Mouse (Mus musculus) G1E-ER4 (cell line): Measurements from ENCODE around the gene Pdgfra. TPM values are rescaled to one million over a fixed set of nuclear protein-coding genes. Genes with fewer than 3 reads are reported as not detected.

Experiments used
- GATA1 ChIP-seq: IDR thresholded peaks from one replicate; pipeline ENCODE4 v1.8.0; 2012; ENCODE audit warnings: low read length, inconsistent platforms
- polyA plus RNA-seq: library from polyadenylated mRNA; stranded (reverse); fragments of >175 nt; gene quantifications from 2 replicates; pipeline ENCODE4 v1.2.3, GENCODE M21; 2012

Gene Pdgfra
- polyA plus RNA-seq = not detected in 2 replicates

DNA sequence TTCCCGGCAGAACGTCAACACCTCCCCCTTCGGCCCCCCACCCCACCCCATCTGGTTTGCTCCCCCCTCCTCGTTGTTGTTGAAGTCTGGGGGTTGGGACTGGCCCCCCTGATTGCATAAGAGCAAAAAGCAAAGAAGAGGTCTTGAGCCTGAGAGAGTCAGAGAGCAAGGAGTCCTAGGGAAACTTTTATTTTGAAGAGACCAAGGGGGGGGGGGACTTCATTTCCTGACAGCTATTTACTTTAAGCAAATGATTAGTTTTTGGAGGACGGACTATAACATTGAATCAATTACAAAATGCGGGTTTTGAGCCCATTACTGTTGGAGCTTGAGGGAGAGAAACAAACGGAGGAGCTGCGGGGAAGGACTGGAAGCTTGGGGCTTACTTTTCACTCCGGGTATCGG, at the start of gene Pdgfra:
Pdgfra (plus strand) TSS at position 272 of the 405 bp plus-strand sequence.
- TF ChIP-seq GATA1 = no peak

DNA sequence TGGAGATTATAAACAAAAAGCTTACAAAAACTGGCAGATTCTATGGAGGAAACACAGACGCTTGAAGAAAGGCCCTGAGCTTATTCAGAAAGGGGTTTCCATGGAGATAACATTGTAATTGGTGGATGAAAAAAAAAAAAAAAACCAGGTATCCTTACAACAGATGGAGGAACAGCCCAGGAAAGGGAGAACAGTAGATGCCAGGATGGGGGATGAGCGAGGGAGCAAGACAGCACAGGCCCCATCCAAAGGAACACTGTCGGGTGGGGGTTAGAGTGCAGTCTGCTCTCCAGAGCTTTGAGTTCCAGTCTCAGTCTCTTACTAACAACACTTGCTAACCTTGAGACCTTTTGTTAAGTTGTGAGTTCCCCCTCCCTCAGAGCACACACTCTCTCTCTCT, 45.6 kb upstream of the Pdgfra start:
- no peak for TF ChIP-seq GATA1

- no peak for TF ChIP-seq GATA1
Observed at GRCm38 (mm10) chr5:75109368-75109767, 42.7 kb upstream of the Pdgfra start.

DNA sequence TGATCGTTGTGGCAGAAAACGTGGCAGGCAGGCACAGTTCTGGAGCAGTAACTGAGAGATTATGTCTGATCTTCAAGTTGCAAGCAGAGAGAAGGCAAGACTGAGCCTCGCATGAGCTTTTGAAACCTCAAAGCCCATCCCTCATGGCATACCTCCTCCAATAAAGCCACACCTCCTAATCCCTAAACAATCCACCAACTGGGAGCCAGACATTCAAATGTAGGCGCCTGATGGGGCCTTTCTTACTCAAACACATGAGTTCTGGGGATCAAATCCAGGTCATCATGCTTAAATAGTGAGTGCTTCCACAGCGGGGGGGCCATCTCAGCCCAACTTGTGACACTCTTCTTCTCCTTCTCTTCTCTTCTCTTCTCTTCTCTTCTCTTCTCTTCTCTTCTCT, 40.3 kb upstream of the Pdgfra start:
- no peak for TF ChIP-seq GATA1

GRCm38 (mm10) chr5:75118840-75119239, 33.3 kb upstream of the Pdgfra start:
- TF ChIP-seq GATA1 = no peak

- no peak for TF ChIP-seq GATA1
Observed at GRCm38 (mm10) chr5:75121646-75122045, 30.4 kb upstream of the Pdgfra start.

DNA sequence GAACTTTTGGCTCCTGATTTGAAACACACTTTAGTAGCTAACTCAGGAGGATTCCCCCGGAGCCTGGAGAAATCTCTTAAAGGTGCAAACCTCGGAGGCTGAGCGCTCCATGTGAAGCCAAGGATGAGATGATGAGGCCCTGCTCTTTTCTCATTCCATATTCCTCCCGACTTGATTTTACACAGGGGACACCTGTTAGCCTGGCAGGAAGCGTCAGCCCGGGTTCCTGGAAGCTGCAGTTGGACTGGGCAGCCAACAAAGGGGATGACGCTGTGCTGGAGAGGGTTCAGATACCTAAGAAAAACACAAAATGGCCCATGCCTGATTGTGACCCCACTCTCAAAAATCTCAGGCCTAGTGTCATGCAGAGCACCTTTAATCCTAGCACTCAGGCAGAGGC, 17.4 kb upstream of the Pdgfra start:
- TF ChIP-seq GATA1 = no peak

- TF ChIP-seq GATA1 = no peak
Observed at GRCm38 (mm10) chr5:75143092-75143491, 9.0 kb upstream of the Pdgfra start.

- TF ChIP-seq GATA1 = no peak
Observed at GRCm38 (mm10) chr5:75143767-75144166, 8.3 kb upstream of the Pdgfra start.

- TF ChIP-seq GATA1 = no peak
Observed at GRCm38 (mm10) chr5:75145341-75145740, 6.8 kb upstream of the Pdgfra start.

DNA sequence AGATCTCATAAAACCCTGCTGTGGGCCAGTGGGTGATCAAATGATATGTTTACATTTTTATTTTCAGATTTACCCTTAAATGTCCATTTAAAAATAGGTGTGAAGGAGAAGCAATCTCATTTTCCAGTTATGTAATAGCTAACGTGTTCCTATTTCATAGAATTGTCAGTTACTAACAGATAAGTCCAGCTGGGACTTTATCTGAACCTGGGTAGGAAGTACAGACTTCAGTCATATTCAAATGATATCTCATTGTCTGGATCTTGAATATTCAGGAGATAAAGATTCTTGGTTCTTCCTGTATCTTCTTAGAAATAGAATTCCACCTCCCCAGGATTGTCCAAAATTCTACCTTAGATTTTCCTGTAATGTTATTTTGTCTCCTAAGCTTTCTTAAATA, 5.6 kb upstream of the Pdgfra start:
- TF ChIP-seq GATA1 = no peak

DNA sequence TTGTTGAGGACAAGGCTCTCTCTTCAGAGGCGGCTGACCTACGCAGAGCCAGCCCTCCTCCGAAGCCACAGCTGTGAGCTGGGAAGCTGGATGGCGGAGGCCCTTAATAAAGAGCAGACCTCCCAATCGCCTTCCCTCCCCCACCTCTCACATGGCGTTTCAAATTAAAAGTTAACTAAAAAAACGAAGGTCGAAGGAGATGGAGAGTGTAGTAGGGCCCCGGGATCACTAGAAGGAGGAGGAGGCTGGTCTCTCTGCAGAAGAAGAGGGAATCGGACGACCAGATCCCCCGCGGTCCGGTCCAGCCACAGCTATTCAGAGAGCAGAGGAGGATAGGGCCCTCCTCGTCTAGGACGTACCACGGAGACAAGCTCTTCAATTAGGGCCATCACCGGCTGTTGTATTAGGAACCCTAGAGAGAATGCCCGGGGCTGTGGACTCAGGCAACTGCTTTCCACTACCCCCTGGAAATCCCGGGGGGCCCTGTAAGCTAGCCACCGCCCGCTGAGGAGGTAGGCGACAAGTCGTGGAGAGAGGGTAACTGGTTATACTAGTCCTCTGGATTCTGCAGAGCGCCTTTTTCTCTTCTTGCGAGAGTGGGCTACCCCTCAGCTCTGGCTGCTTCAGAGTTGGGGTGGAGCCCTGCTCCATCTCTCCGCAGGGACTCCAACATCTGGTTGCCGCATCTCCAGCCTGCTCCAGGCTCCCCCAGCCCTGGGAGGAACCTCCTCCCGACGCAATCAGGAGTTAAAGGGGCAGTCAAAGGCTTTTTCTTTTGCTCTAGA, 3.6 kb upstream of the Pdgfra start:
- TF ChIP-seq GATA1 = no peak

GRCm38 (mm10) chr5:75149380-75149779, 2.7 kb upstream of the Pdgfra start:
- no peak for TF ChIP-seq GATA1

- no peak for TF ChIP-seq GATA1
Observed at GRCm38 (mm10) chr5:75149880-75150279, 2.2 kb upstream of the Pdgfra start.

DNA sequence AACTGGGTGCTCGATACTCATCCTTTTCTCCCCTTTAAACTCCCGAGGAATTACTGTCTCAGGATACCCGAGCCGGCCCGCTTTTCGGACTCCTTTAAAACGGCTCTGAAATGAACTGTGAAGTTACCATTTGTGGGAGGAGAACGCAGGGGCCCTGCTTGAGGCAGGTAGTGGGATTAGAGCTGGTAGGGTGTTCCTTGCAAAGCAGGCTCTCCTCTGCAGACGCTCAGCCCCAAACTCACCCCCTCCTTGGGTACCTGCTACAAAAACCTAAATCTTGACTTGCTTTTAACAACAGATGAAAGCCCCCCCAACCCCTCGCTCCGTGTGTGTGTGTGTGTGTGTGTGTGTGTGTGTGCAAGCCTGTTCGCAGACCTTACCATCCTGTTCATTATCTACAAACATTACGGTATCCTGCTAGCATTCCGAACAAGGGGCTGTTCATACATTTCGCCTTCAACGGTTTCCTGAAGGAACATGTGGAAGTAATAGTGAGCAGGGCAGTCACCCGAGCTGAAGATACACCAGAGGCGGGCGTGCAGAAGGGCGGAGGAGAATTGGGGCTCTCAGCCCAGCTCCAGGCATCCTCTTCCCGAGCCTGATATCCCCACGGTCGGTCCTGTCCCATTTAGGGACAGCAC, 1.6 kb upstream of the Pdgfra start:
- no peak for TF ChIP-seq GATA1

- TF ChIP-seq GATA1 = no peak
Observed at GRCm38 (mm10) chr5:75151146-75151900, 769 bp upstream of the Pdgfra start.
